Mouse (Mus musculus) CH12.LX (cell line): ENCODE data around the gene Folr2. TPM values are rescaled to one million over a fixed set of nuclear protein-coding genes. Genes with fewer than 3 reads are reported as not detected.

Experiments used
- DNase-seq: peaks from one replicate; pipeline ENCODE4 v3.0.0-alpha.2; 2013; ENCODE audit errors: extremely low read depth
- H3K27ac ChIP-seq: 2 replicates; pipeline ENCODE4 v1.5.1; 2012; ENCODE audit warnings: low read depth, mild to moderate bottlenecking, control low read depth, moderate library complexity; ENCODE audit not compliant: insufficient read depth
- H3K27me3 ChIP-seq: replicated peaks from 2 replicates; pipeline ENCODE3; 2012; ENCODE audit warnings: inconsistent platforms
- H3K36me3 ChIP-seq, 2 experiments: replicated peaks in 1 of 2; 2 replicates each; pipeline versions ENCODE3 to v1.6.1; 2012; ENCODE audit warnings: inconsistent platforms in 1 of 2, low read length in 1 of 2, mild to moderate bottlenecking in 1 of 2, mixed read lengths in 1 of 2, moderate library complexity in 1 of 2; ENCODE audit not compliant: control insufficient read depth in 1 of 2, insufficient read depth in 1 of 2
- H3K4me1 ChIP-seq, 2 experiments: 2 replicates each; pipeline ENCODE4 v1.6.1; 2012; ENCODE audit warnings: inconsistent platforms in 1 of 2, moderate library complexity in 1 of 2; ENCODE audit not compliant: insufficient read depth in 2 of 2, control insufficient read depth in 1 of 2
- H3K4me2 ChIP-seq: 2 replicates; pipeline ENCODE4 v1.6.1; 2012; ENCODE audit warnings: low read depth, mild to moderate bottlenecking, control low read depth; ENCODE audit not compliant: poor library complexity, insufficient read depth, severe bottlenecking
- H3K4me3 ChIP-seq, 3 experiments: fragments of 150-350 bp in 1 of 3; sonication (generic) in 1 of 3; replicated peaks in 1 of 3; 2 replicates each; pipeline versions ENCODE3 to v1.5.1; 2011 to 2012; ENCODE audit warnings: low read depth in 2 of 3, low read length in 2 of 3, mild to moderate bottlenecking in 2 of 3, moderate library complexity in 2 of 3, control low read depth in 1 of 3, improper control_type of control experiment in 1 of 3, inconsistent platforms in 1 of 3, mixed read lengths in 1 of 3; ENCODE audit not compliant: poor library complexity in 1 of 3
- H3K79me2 ChIP-seq: replicated peaks from 2 replicates; pipeline ENCODE4 v1.6.1; 2012; ENCODE audit warnings: mild to moderate bottlenecking, moderate library complexity; ENCODE audit not compliant: control insufficient read depth, poor library complexity, insufficient read depth, severe bottlenecking; ENCODE audit errors: extremely low read depth
- H3K9ac ChIP-seq: 2 replicates; pipeline ENCODE4 v1.6.1; 2012; ENCODE audit warnings: low read depth, mild to moderate bottlenecking, control low read depth, moderate library complexity; ENCODE audit not compliant: insufficient read depth
- H3K9me3 ChIP-seq: replicated peaks from 2 replicates; pipeline ENCODE3; 2012; ENCODE audit warnings: low read length, inconsistent platforms, mixed read lengths
- CHD1 ChIP-seq: IDR thresholded peaks from 2 replicates; pipeline ENCODE4 v1.6.1; 2012; ENCODE audit warnings: low read depth, low read length, improper control_type of control experiment, inconsistent platforms
- CHD2 ChIP-seq: IDR thresholded peaks from 2 replicates; pipeline ENCODE4 v1.6.1; 2011; ENCODE audit warnings: low read length, improper control_type of control experiment
- E2F4 ChIP-seq: IDR thresholded peaks from 2 replicates; pipeline ENCODE4 v1.6.1; 2011; ENCODE audit warnings: low read depth, low read length, improper control_type of control experiment; ENCODE audit not compliant: insufficient replicate concordance
- EP300 ChIP-seq: IDR thresholded peaks from 2 replicates; pipeline ENCODE4 v1.6.1; 2011; ENCODE audit warnings: low read length, improper control_type of control experiment
- HCFC1 ChIP-seq: IDR thresholded peaks from 2 replicates; pipeline ENCODE4 v1.6.1; 2012; ENCODE audit warnings: low read depth, mild to moderate bottlenecking, inconsistent platforms, low read length, improper control_type of control experiment
- KAT2A ChIP-seq: IDR thresholded peaks from 2 replicates; pipeline ENCODE4 v1.6.1; 2012; ENCODE audit warnings: low read length, improper control_type of control experiment, inconsistent platforms; ENCODE audit not compliant: insufficient replicate concordance
- MAX ChIP-seq: IDR thresholded peaks from 2 replicates; pipeline ENCODE4 v1.6.1; 2011; ENCODE audit warnings: low read length, improper control_type of control experiment
- MAZ ChIP-seq: IDR thresholded peaks from 2 replicates; pipeline ENCODE4 v1.6.1; 2012; ENCODE audit warnings: low read depth, mild to moderate bottlenecking, inconsistent platforms, low read length, improper control_type of control experiment, moderate library complexity
- MEF2A ChIP-seq: IDR thresholded peaks from 2 replicates; pipeline ENCODE4 v1.6.1; 2014; ENCODE audit warnings: low read depth, mild to moderate bottlenecking, inconsistent platforms, low read length, improper control_type of control experiment, borderline replicate concordance
- MXI1 ChIP-seq: IDR thresholded peaks from 2 replicates; pipeline ENCODE4 v1.6.1; 2011; ENCODE audit warnings: mild to moderate bottlenecking, low read depth, low read length, improper control_type of control experiment
- NRF1 ChIP-seq: IDR thresholded peaks from 2 replicates; pipeline ENCODE4 v1.6.1; 2014; ENCODE audit warnings: low read depth, mild to moderate bottlenecking, inconsistent platforms, low read length, improper control_type of control experiment, moderate library complexity
- PAX5 ChIP-seq: IDR thresholded peaks from 2 replicates; pipeline ENCODE4 v1.6.1; 2012; ENCODE audit warnings: low read length, inconsistent platforms, mixed read lengths
- POLR2A ChIP-seq: IDR thresholded peaks from 2 replicates; pipeline ENCODE4 v1.6.1; 2011; ENCODE audit warnings: low read depth, mild to moderate bottlenecking, improper control_type of control experiment, low read length
- SIN3A ChIP-seq: IDR thresholded peaks from 2 replicates; pipeline ENCODE4 v1.6.1; 2012; ENCODE audit warnings: low read length, improper control_type of control experiment, inconsistent platforms
- SMC3 ChIP-seq: IDR thresholded peaks from 2 replicates; pipeline ENCODE4 v1.6.1; 2011; ENCODE audit warnings: low read depth, low read length, improper control_type of control experiment
- UBTF ChIP-seq: IDR thresholded peaks from 2 replicates; pipeline ENCODE4 v1.6.1; 2012; ENCODE audit warnings: low read depth, mild to moderate bottlenecking, inconsistent platforms, low read length, improper control_type of control experiment, moderate library complexity
- USF1 ChIP-seq: IDR thresholded peaks from 2 replicates; pipeline ENCODE4 v1.6.1; 2014; ENCODE audit warnings: low read depth, mild to moderate bottlenecking, inconsistent platforms, low read length, improper control_type of control experiment
- USF2 ChIP-seq: conservative IDR thresholded peaks from 2 replicates; pipeline ENCODE4 v1.6.1; 2011; ENCODE audit warnings: low read depth, low read length, improper control_type of control experiment
- ZKSCAN1 ChIP-seq: IDR thresholded peaks from 2 replicates; pipeline ENCODE4 v1.6.1; 2012; ENCODE audit warnings: low read depth, inconsistent platforms, low read length, improper control_type of control experiment, borderline replicate concordance
- ZNF384 ChIP-seq: IDR thresholded peaks from 2 replicates; pipeline ENCODE4 v1.6.1; 2012; ENCODE audit warnings: low read depth, low read length, improper control_type of control experiment, inconsistent platforms
- dilution Hi-C: fragments of 300-500 bp; cut with MboI; formaldehyde crosslinking; loops from 2 replicates; pipeline ENCODE4 v1.14.3; 2020; ENCODE audit warnings: low sequenced_read_pairs; ENCODE audit not compliant: extremely low pct_unique_long_range_greater_than_20kb, extremely low pct_ligation_motif_present
- in situ Hi-C: fragments of 300-500 bp; cut with MboI; formaldehyde crosslinking; loops from 3 replicates; pipeline ENCODE4 v1.14.3; 2019; ENCODE audit warnings: low sequenced_read_pairs, low pct_ligation_motif_present, low pct_unique_long_range_greater_than_20kb, mixed read lengths
- polyA plus RNA-seq: library from polyadenylated mRNA; unstranded; fragments of >175 nt; gene quantifications from 2 replicates; pipeline ENCODE4 v1.2.1, GENCODE M21; 2012; ENCODE audit warnings: low read depth; ENCODE audit not compliant: insufficient read length
- total RNA-seq, 2 experiments: library from RNA; depleted of rRNA; stranded (reverse); fragments of 300-350 nt in 1 of 2; fragments of >200 nt in 1 of 2; gene quantifications; 2 replicates each; pipeline ENCODE4 v1.2.3; 2012 to 2014

The Folr2 gene
- total and polyA plus RNA-seq, 3 experiments: not detected

DNA sequence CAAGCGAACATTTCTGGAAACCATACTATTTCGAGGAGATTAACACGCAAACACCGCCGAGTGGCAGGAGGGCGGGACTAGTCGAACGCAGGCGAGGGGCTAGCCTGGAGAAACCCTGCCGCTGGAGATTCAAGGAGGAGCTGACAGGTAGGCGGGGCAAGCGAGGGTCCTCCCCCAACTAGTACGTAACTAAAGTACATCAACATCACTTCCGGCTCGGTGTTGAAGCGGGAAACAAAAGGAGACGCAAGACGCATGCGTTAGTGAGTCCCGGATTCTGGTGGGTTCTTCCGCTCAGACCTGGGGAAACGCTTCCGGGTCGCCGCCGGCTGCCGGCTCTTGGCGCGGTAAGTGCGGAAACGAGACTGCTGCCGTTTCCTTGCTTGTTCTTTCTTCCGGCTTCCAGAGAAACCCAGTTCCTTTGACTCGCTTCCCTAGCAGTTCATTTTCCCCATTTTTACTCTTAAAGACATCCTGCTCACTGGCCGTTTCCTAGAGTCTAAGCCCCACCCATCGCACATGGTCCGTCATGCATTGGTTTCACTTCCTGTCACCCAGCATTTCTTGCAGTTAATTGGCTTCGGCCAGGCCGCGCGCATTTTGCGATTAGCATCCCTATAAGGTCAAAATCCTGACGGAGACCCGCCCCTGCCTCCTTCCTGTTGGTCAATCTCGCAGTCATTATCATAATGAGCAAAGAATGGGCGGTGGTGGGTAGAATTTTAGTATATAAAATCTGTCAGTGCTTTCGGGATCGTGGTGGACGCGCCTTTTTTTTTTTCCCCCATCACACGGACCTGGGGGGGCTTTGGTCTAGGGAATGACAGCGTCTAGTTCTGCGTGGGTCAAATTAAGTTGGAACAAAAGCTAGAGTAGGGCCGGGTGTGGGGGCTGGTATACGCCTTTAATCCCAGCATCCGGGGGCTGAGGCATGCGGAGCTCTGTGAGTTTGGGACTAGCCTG is 39.4 kb upstream of the Folr2 start (continued):
- TF ChIP-seq KAT2A: peak; percentile 95
- peak; percentile 88; the same call in 1 of the 2 replicates for TF ChIP-seq E2F4
- no peak for TF ChIP-seq USF2
- TF ChIP-seq UBTF: no peak
- peak; percentile 88 for TF ChIP-seq SIN3A
- TF ChIP-seq HCFC1: peak; percentile 93
- peak; percentile 93 for TF ChIP-seq MXI1
- TF ChIP-seq NRF1: peak; percentile 97
- TF ChIP-seq PAX5: no peak
- peak; percentile 95 for TF ChIP-seq CHD2
- peak; percentile 97 for TF ChIP-seq MAX
- TF ChIP-seq USF1: peak; percentile 32; the same call in 1 of the 2 replicates
- TF ChIP-seq SMC3: no peak
- TF ChIP-seq, all 38 proteins: peak for 23

DNA sequence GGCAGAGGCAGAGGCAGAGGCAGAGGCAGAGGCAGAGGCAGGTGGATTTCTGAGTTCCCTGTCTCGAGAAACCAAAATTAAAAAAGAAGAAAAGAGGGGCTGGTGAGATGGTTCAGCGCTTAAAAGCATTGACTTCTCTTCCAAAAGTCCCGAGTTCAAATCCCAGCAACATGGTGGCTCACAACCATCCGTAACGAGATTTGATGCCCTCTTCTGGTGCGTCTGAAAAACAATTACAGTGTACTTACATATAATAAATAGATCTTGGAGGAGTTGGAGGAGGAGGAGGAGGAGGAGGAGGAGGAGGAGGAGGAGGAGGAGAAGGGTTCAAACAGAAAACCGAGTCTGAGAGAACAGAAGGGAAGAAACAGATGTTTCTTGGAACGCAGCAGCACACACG is 38.7 kb upstream of the Folr2 start:
- dilution Hi-C loops: no loop called here
- Histone ChIP-seq H3K4me2 (peak overlapping the region; percentile 16; the same call in 1 of the 2 replicates), H3K27me3 (no peaks in the 10 kb centered on the region), H3K4me1 (peaks cover 8 to 37% of the 10 kb centered on the region in 2 experiments), H3K9me3 (no peaks in the 10 kb centered on the region), H3K36me3 (peaks cover 6 to 26% of the 10 kb centered on the region in 2 experiments), H3K27ac (no peak overlapping the region)
- in situ Hi-C loops: no loop called here
- no peak for DNase-seq
- TF ChIP-seq CHD2: no peak
- no peak for TF ChIP-seq MAX
- TF ChIP-seq USF2: no peak
- no peak for TF ChIP-seq MEF2A
- TF ChIP-seq POLR2A: no peak
- TF ChIP-seq EP300: no peak
- no peak for TF ChIP-seq ZNF384
- no peak for TF ChIP-seq MAZ
- no peak for TF ChIP-seq ZKSCAN1
- TF ChIP-seq HCFC1: no peak
- no peak for TF ChIP-seq E2F4
- TF ChIP-seq CHD1: no peak
- TF ChIP-seq, all 38 proteins: peak for 0
- peak overlapping the region; percentile 68; the same call in 1 of the 2 replicates for H3K9ac ChIP-seq
- peak overlapping the region; percentile 59 to 84 (median 62) for H3K4me3 ChIP-seq
- no peaks in the 10 kb centered on the region for H3K79me2 ChIP-seq
